Mouse (Mus musculus) thymus, adult 2 months (tissue): ENCODE measurements around the gene Zfp462.

Source experiments
- CTCF ChIP-seq: fragments of 200-500 bp; IDR thresholded peaks from 2 replicates; pipeline ENCODE4 v1.5.1; 2012; ENCODE audit warnings: mild to moderate bottlenecking, control low read depth, low read length, moderate library complexity, borderline replicate concordance; ENCODE audit not compliant: control insufficient read depth, poor library complexity, insufficient read depth; ENCODE audit errors: extremely low read depth
- POLR2A ChIP-seq: fragments of 200-500 bp; IDR thresholded peaks from 2 replicates; pipeline ENCODE4 v1.6.1; 2012; ENCODE audit warnings: mild to moderate bottlenecking, low read length, control low read depth, moderate library complexity; ENCODE audit not compliant: control insufficient read depth, poor library complexity, insufficient read depth; ENCODE audit errors: extremely low read depth

GRCm38 (mm10) chr4:55042573-55042972 is 97.7 kb downstream of the Zfp462 start:
- TF ChIP-seq CTCF: no peak
- TF ChIP-seq POLR2A: no peak
